Mouse (Mus musculus) thymus, adult 18-20 months (tissue): ENCODE results near the gene Tmeff1.

Experiments used
- DNase-seq, 2 experiments: peaks; one replicate each; pipeline ENCODE4 v3.0.0; 2022; ENCODE audit warnings: mixed read lengths in 2 of 2

Gene Tmeff1

DNA sequence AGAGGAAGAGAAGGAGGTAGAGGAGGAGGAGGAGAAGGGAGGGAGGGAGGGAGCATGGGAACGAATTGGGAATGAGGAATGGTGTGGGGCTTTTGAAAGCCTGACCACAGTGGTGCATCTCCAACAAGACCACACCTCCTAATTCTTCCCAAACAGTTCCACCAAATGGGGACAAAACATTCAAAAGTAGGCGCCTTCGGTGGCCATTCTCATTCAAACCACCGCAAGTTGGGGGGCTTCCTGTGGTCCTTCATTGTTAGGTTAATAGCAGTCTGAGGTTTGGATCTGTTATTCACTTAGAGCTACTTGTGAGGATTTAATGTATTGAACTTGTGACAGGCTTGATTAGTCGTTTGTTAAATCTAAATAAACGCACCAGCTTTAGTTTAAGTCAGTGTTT, 40.0 kb downstream of the Tmeff1 start:
- no peak for DNase-seq

DNA sequence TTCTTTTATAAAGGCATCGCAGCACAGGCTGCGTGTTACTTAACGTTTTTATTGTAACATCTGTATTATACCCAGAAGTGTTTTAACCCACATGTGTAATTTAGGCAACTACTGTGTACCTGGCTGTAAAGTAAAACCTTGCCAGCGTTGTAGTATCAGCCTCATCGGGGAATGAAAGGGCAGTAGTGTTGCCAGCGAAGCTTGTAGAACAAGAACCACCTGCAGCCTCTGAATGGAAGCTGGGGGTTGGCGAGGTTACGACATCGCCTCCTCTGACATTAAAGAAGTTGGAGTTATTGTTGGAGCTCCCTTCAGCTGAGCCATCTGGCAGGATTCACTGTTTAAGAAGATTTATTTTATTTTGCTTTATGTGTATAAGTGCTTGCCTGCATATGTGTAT, 40.9 kb downstream of the Tmeff1 start:
- DNase-seq, result no peak

GRCm38 (mm10) chr4:48629445-48629844, 44.5 kb downstream of the Tmeff1 start:
- DNase-seq, result no peak

DNA sequence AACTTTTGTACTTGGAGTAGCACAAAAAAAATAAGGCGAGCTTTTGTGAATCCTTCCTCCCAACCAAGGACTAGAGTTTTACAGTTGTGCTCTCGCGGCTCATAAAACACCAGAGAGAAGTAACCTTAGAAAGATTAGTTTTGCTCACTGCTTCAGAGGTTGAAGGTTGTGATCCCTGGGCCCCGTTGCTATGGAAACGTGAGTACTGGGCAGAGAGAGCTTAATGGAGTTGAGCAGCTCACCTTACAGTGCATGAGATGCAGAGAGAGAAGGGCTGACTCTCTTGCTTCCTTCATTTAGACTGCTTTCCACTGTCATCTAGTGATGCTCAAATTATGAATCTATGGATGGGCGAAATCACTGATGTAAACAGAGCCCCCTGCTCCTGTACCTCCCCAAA, 48.6 kb downstream of the Tmeff1 start:
- DNase-seq, result no peak

- DNase-seq, result no peak
Measured at GRCm38 (mm10) chr4:48634058-48634457, 49.1 kb downstream of the Tmeff1 start.

DNA sequence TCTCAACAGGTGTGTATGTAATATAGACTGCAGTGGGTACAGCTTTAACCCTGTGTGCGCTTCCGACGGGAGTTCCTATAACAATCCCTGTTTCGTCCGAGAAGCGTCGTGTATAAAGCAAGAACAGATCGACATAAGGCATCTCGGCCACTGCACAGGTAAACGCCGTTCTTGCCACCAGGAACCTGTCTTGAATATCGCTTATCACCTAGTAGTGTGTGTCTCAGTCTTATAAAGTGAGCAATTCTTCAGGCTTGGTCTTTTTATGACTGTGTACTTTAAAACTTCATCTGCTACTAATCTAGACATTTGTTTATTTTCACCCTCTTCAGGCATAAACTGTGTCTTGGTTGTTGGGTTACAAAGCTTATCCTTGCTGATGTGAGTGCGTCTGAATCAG, 51.9 kb downstream of the Tmeff1 start:
- DNase-seq, result no peak

DNA sequence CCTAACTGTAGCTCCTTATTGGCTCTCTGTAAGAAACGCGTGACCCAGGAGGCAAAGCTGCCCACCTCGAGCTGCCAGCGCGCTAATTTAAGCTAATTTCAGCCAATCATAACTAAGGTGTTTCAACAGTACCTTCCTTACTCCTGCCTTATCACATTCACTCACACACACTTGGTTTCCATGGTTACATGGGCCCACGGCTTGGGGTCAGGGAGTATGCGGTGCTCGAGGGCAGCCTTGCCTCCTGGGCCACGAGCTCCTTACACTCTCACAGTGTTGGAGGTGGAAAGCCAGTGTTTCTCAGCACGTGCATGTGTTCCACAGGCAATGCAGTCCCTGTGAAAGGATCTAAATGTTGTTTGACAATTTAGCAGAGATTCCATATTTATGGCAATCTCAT, 53.2 kb downstream of the Tmeff1 start:
- DNase-seq, result no peak

DNA sequence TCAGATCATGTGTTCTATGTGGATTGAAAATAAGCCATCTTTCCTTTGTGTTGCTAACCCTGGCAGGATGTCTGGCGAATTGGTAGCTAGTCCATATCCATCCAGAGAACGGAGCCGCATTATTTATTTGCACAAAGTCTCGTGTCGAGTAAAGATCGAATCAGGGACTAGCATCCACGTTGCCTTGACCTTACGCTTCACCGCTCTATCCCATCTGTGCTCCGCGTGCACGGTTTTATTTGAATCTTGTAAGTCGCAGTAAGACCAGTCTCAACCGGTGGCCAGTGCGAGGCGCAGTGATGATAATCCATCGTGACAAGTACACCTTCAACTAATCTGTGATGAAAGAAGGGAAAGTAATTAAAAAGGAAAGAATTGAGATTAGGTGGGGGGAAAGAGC, 54.5 kb downstream of the Tmeff1 start:
- no peak for DNase-seq

GRCm38 (mm10) chr4:48643801-48644200, 58.8 kb downstream of the Tmeff1 start:
- no peak for DNase-seq

DNA sequence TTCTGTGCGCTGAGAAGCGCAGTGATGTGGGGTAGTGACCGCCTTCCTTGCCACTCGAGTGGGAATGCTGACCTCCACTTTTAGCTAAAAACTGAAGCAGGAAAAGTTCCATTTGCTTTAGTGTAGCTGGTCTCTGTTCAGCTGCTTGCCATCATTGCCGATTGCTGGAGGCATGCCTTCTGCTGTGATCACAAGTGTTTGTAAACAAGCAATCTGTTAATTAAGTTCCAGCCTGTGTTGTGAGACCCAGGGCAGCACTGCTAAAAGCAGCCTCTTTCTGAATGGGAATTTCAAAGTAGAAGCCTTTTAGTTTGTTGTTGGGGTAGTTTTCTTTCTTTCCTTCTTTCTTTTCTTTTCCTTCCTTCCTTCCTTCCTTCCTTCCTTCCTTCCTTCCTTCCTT, 61.2 kb downstream of the Tmeff1 start:
- no peak for DNase-seq

GRCm38 (mm10) chr4:48650617-48651360, 65.8 kb downstream of the Tmeff1 start:
- no peak for DNase-seq

- DNase-seq, result no peak
Measured at GRCm38 (mm10) chr4:48654118-48654517, 69.1 kb downstream of the Tmeff1 start.

DNA sequence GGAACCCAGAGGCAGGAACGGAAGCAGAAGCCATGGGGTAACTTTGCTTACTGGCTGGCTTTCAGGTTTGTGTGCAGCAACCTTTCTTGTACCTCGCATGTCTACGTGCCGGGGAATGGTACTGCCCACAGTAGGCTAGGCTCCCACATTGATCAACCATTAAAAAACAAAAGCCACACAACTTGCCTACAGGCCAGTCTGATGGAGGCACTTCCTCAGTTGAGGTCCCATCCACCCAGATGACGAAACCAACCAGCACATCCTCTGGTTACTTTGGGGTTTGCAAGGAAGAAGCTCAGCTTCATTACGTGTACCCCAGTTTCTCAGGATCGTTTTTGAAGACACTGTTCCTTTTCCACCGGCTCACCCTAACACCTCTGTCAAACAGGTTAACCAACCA, 71.6 kb downstream of the Tmeff1 start:
- DNase-seq, result no peak

GRCm38 (mm10) chr4:48660144-48660543, 75.2 kb downstream of the Tmeff1 start:
- no peak for DNase-seq

- DNase-seq, result no peak
Measured at GRCm38 (mm10) chr4:48660619-48661575, 75.9 kb downstream of the Tmeff1 start.

GRCm38 (mm10) chr4:48663271-48663670, 78.3 kb downstream of the Tmeff1 start, which contains the start of gene Cavin4:
Cavin4 (plus strand) TSS chr4:48663514.
- no peak for DNase-seq

- DNase-seq, result no peak
Measured at GRCm38 (mm10) chr4:48664021-48664420, 79.0 kb downstream of the Tmeff1 start.

DNA sequence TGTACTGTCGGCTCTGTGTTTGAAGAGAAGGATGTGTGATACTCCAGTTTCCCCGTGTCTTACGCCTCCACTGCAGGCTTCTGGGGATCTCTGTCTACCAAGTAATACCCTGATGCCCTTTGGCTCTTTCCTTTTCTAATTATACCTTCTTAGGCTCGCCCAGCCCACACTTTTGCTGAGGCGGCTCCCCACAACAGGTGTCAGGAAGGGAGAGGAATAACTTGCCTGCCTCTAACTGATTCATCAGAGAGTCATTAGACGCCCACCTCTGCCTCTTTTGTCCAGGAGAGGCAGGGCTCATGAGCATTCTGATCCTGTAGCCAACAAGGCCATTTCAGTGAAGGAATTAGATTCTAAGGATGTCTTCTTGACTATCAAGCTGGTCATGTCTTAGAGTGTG, 82.3 kb downstream of the Tmeff1 start:
- no peak for DNase-seq

- DNase-seq, result no peak
Measured at GRCm38 (mm10) chr4:48672915-48673314, 87.9 kb downstream of the Tmeff1 start.

- DNase-seq, result no peak
Measured at GRCm38 (mm10) chr4:48674412-48674811, 89.4 kb downstream of the Tmeff1 start.

- no peak for DNase-seq
Measured at GRCm38 (mm10) chr4:48676570-48677185, 91.7 kb downstream of the Tmeff1 start.

DNA sequence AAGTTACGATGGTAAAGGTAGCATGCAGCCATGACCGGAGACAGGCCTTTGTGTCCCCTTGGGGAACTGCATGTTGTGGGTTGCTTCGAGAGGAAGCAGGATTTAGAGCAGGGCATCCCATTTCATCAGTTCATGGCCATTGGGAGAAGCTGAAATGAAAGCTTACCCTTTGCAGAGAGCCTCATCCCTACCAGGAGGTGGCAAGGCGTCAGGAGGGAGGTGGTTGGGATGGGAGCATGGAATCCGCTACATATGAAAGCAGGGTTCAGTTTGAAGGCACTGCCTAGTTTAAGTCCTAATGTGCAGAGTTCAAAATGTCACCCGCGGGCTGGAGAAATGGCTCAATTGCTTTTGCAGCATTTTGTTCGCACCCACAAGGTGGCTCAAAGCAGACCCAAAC, 92.3 kb downstream of the Tmeff1 start:
- no peak for DNase-seq

DNA sequence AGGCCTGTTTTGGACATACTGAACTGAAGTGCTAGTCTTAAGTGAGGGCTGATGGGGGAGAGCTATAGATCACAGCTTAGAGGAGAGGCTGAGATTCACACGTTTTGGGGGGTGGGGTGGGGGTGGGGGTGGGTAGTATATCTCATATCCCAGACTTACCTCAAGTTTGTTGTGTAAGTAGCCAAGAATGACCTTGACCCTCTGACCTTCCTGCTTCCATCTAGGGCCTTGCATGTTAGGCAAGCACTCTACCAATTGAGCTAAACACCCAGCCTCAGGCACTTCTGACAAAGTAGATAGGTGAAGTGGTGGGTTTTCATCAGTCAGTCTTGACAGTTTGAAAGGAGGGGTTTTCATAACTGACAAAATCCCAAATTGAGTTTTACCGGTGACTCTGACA, 92.8 kb downstream of the Tmeff1 start:
- DNase-seq, result no peak

GRCm38 (mm10) chr4:48678793-48679192, 93.8 kb downstream of the Tmeff1 start:
- DNase-seq, result no peak
